Mouse (Mus musculus): ENCODE results near the gene Sorbs1.
A peak's percentile ranks its signal among the peaks of the same experiment; 100 is the strongest.
"Not testable (repeated sequence)": the region's sequence is repeated elsewhere in the genome, so short reads cannot be mapped to it uniquely, and the experiment has no call there.

Sorbs1 gene

DNA sequence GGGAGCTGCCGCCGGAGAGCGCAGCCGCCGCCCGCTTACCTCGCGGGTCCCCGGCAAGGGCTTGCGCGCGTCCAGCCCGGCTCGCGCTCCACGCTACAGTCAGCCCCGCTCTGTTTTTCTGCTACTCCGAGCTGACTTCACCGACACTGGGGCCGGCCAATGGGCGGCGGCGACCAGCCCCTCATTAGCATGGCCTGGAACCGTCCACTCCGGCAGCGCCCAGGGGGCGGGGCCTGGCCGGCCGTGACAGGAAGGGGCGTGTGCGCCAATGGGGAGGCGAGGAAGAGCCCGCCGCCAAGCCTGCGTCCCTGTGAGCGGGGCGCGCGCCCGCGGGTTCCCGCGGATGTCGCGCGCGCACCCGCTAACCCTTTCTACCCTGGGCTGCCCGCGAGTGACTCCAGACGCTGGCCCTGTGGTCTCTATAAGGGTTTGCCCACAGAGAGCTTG is at the start of gene Sorbs1:
Gene Sorbs1 (minus strand): TSS at position 148 of the 447 bp plus-strand sequence.
- DNase-seq (ENCODE audit: low spot score): peak; percentile 97

DNA sequence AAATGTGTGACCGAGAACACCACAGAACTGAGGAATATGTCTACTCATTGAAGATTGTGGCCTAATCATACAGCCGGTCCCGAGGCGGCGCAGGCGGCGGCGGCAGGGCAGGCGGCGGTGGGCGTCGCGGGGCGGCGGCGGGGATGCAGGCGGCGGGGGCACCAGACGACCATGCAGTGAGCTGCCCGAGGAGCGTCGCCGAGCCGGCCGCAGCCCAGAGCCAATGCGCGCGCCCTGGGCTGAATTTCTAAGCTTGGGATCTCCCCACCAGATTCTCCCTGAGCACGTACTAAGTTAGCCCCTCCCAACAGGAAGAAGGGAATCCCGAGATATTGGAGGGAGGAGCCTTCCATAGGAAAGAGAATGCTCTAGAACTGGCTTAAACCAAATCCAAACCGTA is 47.9 kb upstream of the Sorbs1 start:
- not testable (repeated sequence) for DNase-seq (ENCODE audit: low spot score)

GRCm38 (mm10) chr19:40556029-40556428 is 42.5 kb upstream of the Sorbs1 start:
- no peak for DNase-seq (ENCODE audit: low spot score)

DNA sequence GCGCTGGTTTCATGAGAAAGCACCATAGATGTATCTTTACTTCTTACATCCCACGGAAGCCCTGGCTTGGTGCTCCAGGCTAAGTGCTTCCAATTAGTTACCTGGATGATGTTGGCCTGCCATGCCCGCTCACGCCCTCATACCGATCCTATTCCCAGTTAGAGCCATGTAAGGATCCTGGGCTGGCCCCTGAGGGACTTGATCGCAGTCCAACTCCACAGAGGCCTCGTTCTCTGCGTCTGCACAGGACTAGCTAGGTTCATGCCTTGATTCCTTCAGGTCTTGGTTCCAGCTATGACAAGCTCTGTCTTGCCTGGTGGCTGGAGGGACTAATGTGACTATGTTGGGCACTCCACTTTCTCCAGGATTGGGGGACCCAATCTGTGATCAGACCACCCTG is 41.6 kb upstream of the Sorbs1 start:
- no peak for DNase-seq (ENCODE audit: low spot score)

- DNase-seq (ENCODE audit: low spot score): no peak
Measured at GRCm38 (mm10) chr19:40554343-40554742, 40.8 kb upstream of the Sorbs1 start.

- DNase-seq (ENCODE audit: low spot score): peak; percentile 31
Measured at GRCm38 (mm10) chr19:40553849-40554248, 40.3 kb upstream of the Sorbs1 start.

DNA sequence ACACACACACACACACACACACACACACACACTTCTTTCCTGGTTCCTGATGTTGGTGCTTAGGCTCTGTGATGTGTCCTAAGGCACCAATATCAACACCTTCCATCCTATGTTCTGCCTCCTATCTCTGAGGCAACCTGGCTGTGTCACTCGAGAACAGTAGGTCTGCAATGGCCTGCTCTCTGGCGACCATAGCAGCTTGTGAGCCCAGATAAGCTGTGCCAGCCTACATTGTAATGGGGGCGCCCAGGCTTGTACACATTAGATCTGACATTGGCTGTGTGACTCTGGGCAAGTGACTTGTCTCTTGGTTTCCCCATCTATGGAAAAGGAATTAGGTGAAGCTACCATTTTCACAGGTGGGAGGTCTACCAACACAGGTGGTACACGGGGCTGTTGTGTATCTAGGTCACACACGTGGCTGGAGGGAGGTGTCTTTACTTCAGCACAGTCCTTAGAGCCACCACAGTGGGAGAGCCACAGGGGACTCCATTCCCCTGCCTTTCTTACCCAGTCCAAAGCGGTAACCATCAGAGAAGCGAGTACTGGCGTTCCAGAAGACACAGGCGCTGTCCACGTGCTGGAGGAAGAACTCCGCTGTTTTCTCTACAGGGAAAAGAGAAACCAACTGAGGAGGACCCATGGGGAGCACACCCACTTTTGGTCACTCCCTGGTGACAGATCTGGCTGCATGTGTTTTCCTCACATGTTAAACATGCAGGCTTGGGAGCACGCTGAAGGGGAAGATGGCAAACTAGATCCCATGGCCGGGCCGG is 39.6 kb upstream of the Sorbs1 start:
- no peak for DNase-seq (ENCODE audit: low spot score)

DNA sequence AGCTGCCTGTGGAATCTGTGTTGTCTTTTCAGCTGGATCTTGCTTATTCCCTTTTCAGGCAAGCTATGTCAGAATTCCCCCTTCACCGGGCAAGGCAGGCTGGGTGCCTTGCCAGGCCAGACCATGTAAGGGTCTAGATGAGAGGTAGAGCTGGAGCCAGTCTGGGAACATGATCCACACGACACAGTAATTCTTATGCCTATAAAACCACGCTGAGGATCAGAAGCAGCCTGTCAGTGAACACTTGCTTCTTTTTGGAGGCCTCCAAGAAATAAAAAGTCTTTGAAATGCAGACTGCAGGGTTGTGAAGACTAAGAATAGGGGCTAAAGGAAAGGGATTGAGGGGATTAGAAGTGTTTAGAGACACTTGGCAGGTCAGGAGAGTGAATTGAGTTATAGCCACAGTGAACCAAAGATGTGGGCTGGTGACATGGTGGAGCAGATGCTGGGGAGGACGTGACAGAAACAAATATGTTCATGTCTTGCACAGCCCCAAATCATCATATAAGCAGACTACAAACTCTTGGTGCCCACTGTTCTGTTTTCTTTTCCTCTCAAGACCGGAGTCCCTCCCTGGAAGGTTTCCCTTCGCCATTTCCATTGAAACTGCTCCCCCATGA is 36.0 kb upstream of the Sorbs1 start:
- no peak for DNase-seq (ENCODE audit: low spot score)

DNA sequence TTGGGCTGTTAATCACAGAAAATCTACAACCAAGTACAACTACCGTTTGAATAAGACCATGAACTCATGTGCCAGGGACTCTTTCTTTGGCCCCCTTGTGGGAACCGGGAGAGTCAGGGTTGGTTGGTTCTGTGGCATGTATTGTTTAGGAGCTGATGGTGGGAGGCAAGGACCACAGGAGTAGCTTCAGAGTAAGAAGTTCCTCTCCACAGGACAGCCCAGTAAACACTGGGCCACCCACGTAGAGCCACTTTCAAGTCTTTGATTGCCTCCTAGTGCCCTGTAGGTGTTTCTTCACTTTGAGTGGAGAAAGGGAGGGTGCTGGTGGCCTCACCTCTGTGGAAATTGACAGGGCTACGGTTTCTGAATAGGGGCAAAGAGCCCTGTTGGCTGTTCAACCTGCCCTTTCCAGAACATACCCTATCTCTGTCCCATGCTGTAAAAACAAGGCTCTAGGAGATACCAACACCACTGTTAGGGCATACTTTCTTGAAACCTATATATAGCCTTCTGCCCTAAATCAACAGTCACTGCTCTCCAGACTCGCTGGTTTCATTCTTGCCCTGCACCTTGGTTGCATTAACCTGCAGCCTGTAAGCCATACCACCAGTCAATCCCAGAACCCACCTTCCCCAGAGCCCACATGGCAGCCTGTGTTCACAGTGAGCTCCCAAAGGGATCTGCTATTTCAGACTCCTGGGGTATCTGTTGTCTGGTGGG is 35.4 kb upstream of the Sorbs1 start:
- DNase-seq (ENCODE audit: low spot score): no peak

GRCm38 (mm10) chr19:40548386-40548785 is 34.8 kb upstream of the Sorbs1 start:
- DNase-seq (ENCODE audit: low spot score): no peak

- peak; percentile 57 for DNase-seq (ENCODE audit: low spot score)
Measured at GRCm38 (mm10) chr19:40544856-40545255, 31.3 kb upstream of the Sorbs1 start.

GRCm38 (mm10) chr19:40542776-40543175 is 29.2 kb upstream of the Sorbs1 start:
- DNase-seq (ENCODE audit: low spot score): no peak

- DNase-seq (ENCODE audit: low spot score): no peak
Measured at GRCm38 (mm10) chr19:40536526-40536925, 22.9 kb upstream of the Sorbs1 start.

DNA sequence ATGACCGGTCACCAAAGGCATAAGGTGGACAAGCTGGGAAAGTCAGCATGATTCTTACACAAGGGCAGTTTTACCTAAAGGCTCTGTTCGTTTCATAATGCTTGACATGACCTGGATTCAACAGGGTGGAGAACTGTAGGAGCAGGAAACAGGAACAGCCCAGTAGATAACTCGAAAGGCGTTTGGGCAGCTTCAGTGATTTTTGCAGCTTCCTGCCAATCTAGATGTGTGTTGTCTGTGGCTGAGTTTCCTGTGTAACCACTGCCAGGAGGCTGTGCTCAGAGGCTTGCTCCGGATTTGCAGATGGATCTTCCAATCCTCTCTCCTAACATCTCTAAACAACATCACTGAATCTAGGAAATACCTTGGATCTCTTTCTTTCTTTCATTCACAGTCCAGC is 18.9 kb upstream of the Sorbs1 start:
- DNase-seq (ENCODE audit: low spot score): no peak

DNA sequence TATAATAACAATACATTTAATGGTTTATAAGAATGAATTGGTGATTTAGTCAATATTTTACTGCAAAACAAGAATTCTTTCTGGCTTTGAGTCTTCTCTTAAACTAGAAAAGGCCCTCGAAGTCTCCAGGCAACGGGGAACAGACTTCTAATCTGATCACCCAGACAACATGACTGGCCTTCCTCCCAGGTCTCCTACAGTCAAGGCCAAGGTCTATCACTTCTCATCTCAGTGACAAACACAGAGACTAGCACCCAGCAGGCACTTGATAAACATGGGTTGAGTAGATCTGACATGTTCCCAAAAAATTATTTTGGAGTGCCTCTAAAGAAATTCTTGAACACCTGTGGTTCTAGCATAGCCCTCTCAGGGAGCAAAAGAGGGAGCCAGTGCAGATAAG is 16.7 kb upstream of the Sorbs1 start:
- no peak for DNase-seq (ENCODE audit: low spot score)

- no peak for DNase-seq (ENCODE audit: low spot score)
Measured at GRCm38 (mm10) chr19:40528254-40528653, 14.7 kb upstream of the Sorbs1 start.

- DNase-seq (ENCODE audit: low spot score): no peak
Measured at GRCm38 (mm10) chr19:40526367-40527014, 12.9 kb upstream of the Sorbs1 start.

DNA sequence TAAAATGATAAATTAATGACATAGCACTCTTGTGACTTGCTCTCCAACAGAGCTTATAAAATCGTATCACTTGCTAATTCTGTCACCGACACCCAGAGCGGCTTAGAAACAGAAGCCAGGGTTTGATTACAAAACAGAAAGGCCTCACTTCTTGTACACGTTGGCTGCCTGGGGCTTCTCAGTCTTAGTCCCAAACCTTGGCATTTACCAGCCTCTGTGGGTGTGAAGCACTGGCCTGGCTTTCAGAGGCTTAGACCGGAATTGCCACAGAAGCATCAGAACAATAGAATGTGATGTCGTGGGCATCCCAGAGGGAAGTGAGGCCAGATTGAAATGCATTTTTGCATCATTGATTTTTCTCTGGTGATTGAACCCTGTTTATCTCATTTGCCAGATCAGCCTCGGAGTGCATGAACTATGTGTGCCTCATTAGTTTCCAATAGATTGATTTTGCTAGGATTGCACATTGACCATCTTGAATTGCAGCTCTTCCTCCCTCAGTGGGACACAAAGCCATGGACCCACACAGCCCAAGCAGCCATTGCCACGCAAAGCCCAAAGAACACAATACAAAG is 9.9 kb upstream of the Sorbs1 start:
- DNase-seq (ENCODE audit: low spot score): no peak

GRCm38 (mm10) chr19:40520403-40520802 is 6.8 kb upstream of the Sorbs1 start:
- DNase-seq (ENCODE audit: low spot score): peak; percentile 38

DNA sequence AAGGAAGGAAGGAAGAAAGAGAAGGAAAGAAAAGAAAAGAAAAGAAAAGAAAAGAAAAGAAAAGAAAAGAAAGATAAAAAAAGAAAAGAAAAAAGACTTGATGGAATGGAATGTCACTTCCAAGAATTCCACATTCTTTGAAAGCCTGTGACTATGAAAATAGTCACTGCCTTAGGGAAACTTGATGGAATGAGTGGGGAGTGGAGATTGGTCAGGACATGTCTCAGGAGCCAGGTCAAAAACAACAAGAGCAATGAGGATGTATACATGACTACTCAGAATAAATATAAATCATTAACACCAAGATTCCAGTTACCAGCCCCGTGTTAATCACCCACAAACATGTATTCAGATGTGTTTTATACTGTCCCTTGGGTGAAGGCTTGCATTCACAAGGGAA is 5.1 kb upstream of the Sorbs1 start:
- DNase-seq (ENCODE audit: low spot score): no peak

GRCm38 (mm10) chr19:40515596-40515995 is 2.0 kb upstream of the Sorbs1 start:
- no peak for DNase-seq (ENCODE audit: low spot score)

DNA sequence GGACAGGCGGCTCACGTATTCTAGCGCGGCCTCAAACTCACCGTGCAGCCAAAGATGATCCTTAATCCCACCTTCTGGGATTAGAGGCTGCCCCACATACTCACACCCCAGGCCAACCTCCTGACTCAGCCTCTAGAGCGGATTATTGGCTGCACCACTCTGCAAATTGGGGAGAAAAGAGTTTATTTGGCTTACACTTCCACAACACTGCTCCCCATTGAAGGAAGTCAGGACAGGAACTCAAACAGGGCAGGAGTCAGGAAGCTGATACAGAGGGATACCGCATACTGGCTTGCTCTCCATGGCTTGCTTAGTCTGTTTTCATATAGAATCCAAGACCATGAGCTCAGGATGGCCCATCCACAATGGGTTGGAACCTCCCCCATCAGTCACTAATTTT is 797 bp upstream of the Sorbs1 start:
- no peak for DNase-seq (ENCODE audit: low spot score)
